Mouse (Mus musculus) limb, embryonic 11.5 days (tissue): ENCODE measurements around the gene Pank3. TPM values are rescaled to one million over a fixed set of nuclear protein-coding genes. Genes with fewer than 3 reads are reported as not detected.

Experiments
- ATAC-seq: fragments of 200-750 bp; cut with Nextera tagmentation; 2 replicates; pipeline ENCODE4 v1.8.0; 2017; ENCODE audit warnings: low read depth; ENCODE audit not compliant: insufficient number of reproducible peaks, low FRiP score, low TSS enrichment
- DNase-seq: peaks from one replicate; pipeline ENCODE4 v3.0.0-alpha.2; 2015; ENCODE audit warnings: low spot score
- H3K27ac ChIP-seq: fragments of 300-500 bp; sonication (generic); replicated peaks from 2 replicates; pipeline ENCODE4 v1.5.1; 2014; ENCODE audit warnings: low read depth, mild to moderate bottlenecking, low read length
- H3K27me3 ChIP-seq: fragments of 300-500 bp; sonication (generic); 2 replicates; pipeline ENCODE4 v1.6.1; 2014; ENCODE audit warnings: mild to moderate bottlenecking, low read length, mixed read lengths; ENCODE audit not compliant: control insufficient read depth, insufficient read depth
- H3K36me3 ChIP-seq: fragments of 300-500 bp; sonication (generic); 2 replicates; pipeline ENCODE4 v1.6.1; 2014; ENCODE audit warnings: mild to moderate bottlenecking, low read length, moderate library complexity, mixed read lengths; ENCODE audit not compliant: control insufficient read depth, insufficient read depth
- H3K4me1 ChIP-seq: fragments of 300-500 bp; sonication (generic); 2 replicates; pipeline ENCODE4 v1.6.1; 2014; ENCODE audit warnings: low read length, mixed read lengths; ENCODE audit not compliant: control insufficient read depth, insufficient read depth
- H3K4me2 ChIP-seq: fragments of 300-500 bp; sonication (generic); 2 replicates; pipeline ENCODE4 v1.6.1; 2014; ENCODE audit warnings: low read depth, mild to moderate bottlenecking, moderate library complexity; ENCODE audit not compliant: severe bottlenecking
- H3K4me3 ChIP-seq: fragments of 300-500 bp; sonication (generic); 2 replicates; pipeline ENCODE4 v1.5.1; 2014; ENCODE audit warnings: low read depth, low read length
- H3K9ac ChIP-seq: fragments of 300-500 bp; sonication (generic); 2 replicates; pipeline ENCODE4 v1.6.1; 2014; ENCODE audit warnings: mild to moderate bottlenecking, low read length
- H3K9me3 ChIP-seq: fragments of 300-500 bp; sonication (generic); 2 replicates; pipeline ENCODE4 v1.6.1; 2016; ENCODE audit warnings: low read length; ENCODE audit not compliant: control insufficient read depth
- WGBS: fragments of 180-500 bp; shearing (Covaris S2); extraction: QIAGEN DNeasy Blood & Tissue Kit; methylation state at CpG from one replicate; pipeline ENCODE4 v1.1.7; 2014; 5-methylcytosine and 5-hydroxymethylcytosine counted together
- polyA plus RNA-seq: library from polyadenylated mRNA; unstranded; fragments of >200 nt; fragmentation: Nextera tagmentation; extraction: Ambion mirVana; gene quantifications from 2 replicates; pipeline ENCODE4 v1.2.1, GENCODE M21; 2014

Pank3 gene
- polyA plus RNA-seq, 1 experiment from 2014 or later, result 18.8 TPM

DNA sequence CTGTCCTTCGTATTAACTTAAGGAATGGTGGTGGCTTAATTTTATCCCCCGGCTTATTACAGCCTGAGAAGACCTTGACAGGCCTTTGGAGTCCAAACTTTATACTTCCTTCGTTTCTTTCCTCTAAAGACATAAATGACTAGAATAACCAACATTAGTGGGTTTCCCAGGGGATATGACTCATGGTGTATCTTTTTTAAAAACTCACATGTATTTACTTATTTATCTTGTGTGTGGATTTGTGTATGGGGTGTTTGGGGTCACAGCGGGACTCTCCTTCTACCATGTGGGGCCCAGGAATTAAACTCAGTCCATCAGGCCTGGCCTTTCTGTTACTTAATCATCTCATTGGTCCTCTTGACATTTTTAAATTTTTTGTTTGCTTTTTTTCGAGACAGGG is 2.4 kb upstream of the Pank3 start:
- Histone ChIP-seq H3K27ac (no peak overlapping the region), H3K9me3 (no peaks in the 10 kb centered on the region), H3K4me3 (no peak overlapping the region), H3K4me1 (peaks cover 3% of the 10 kb centered on the region; the same call in 1 of the 2 replicates), H3K27me3 (no peaks in the 10 kb centered on the region), H3K36me3 (no peaks in the 10 kb centered on the region), H3K9ac (no peak overlapping the region), H3K4me2 (no peak overlapping the region)
- no peak for DNase-seq
- 91% methylated on average over 5 of the region's 5 CpGs for WGBS
- ATAC-seq, result no peak

GRCm38 (mm10) chr11:35769746-35770437 is 608 bp downstream of the Pank3 start:
- Histone ChIP-seq H3K9me3 (no peaks in the 10 kb centered on the region), H3K4me2 (peak overlapping the region; percentile 63), H3K4me1 (peaks cover 3% of the 10 kb centered on the region; the same call in 1 of the 2 replicates), H3K27me3 (no peaks in the 10 kb centered on the region), H3K4me3 (peak overlapping the region; percentile 93), H3K9ac (peak overlapping the region; percentile 98), H3K36me3 (peaks cover 2% of the 10 kb centered on the region; the same call in 1 of the 2 replicates), H3K27ac (peak overlapping the region; percentile 90)
- DNase-seq (peak; percentile 77), ATAC-seq (peak; percentile 89)
- under 1% methylated on average over 31 of the region's 41 CpGs for WGBS

DNA sequence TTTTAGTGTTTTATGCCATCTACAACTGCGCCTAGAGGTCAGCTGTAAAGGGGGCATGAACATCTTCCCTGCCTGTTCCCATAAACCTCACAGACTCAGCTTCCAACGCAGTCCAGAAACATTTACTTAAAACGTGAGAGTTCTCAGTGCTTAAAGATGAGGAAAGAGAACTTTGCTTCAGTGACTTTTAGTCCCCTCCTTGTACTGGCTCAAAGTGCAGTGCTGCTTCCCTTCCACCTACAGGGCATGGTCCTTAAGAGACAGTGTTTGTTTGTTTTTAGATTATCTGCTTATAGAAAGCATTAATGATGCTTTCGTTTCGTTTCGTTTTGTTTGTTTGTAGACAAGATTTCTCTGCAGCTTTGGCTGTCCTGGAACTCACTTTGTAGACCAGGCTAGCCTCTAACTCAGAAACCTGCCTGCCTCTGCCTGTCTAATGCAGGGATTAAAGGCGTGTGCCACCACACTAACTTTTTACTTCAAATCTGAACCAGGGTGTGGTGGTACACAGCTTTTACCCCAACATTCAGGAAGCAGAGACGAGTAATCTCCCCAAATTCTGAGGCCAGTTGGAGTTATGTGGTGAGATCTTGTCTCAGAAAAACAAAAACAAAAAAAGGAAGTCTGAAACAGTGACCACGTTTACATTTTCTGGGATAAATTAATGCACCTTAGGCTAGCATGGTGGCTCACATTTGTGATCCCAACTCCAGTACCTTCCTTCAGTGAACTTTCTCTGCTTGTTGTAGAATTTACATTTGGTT is 1.6 kb downstream of the Pank3 start:
- Histone ChIP-seq H3K27ac (no peak overlapping the region), H3K36me3 (peaks cover 2% of the 10 kb centered on the region; the same call in 1 of the 2 replicates), H3K4me1 (peaks cover 3% of the 10 kb centered on the region; the same call in 1 of the 2 replicates)

DNA sequence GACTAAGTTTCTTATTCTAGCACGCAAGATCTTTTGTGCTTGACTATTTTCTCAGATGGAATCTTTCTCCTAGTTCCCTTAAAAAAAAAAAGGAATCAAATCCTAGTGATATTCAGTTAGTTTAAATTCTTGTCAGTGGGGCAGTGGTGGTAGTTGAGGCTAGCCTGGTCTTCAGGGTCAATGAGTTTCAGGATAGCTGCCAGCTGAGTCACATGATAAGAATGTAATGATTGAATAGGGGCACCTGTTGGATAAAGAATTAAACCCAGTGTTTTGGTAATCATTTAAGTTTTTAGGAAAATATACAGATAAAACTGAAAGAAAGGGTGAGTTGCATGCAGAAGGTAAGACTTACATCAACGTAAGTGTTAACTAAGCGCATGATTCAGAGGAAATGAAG is 6.3 kb downstream of the Pank3 start:
- Histone ChIP-seq H3K4me3 (no peak overlapping the region), H3K36me3 (peaks cover 14% of the 10 kb centered on the region)

More for the DNA sequence above, 1.6 kb downstream of the Pank3 start:
- H3K4me2 ChIP-seq, result peak overlapping the region; percentile 63
- H3K27me3 ChIP-seq, result no peaks in the 10 kb centered on the region
- ATAC-seq, result no peak
- no peaks in the 10 kb centered on the region for H3K9me3 ChIP-seq
- peak overlapping the region; percentile 98 for H3K9ac ChIP-seq
- DNase-seq, result no peak
- 66% methylated on average over 9 of the region's 9 CpGs for WGBS
- peak overlapping the region; percentile 93 for H3K4me3 ChIP-seq

GRCm38 (mm10) chr11:35776452-35776851 is 7.2 kb downstream of the Pank3 start:
- no peaks in the 10 kb centered on the region for H3K9me3 ChIP-seq
- H3K36me3 ChIP-seq, result peaks cover 14% of the 10 kb centered on the region
- no peak overlapping the region for H3K4me2 ChIP-seq
- no peaks in the 10 kb centered on the region for H3K27me3 ChIP-seq
- H3K4me3 ChIP-seq, result no peak overlapping the region
- H3K9ac ChIP-seq, result no peak overlapping the region
- no peaks in the 10 kb centered on the region for H3K4me1 ChIP-seq
- 92% methylated on average over 3 of the region's 3 CpGs for WGBS
- DNase-seq, result no peak
- H3K27ac ChIP-seq, result no peak overlapping the region
- ATAC-seq, result no peak

More for the DNA sequence above, 6.3 kb downstream of the Pank3 start:
- Histone ChIP-seq H3K9ac (no peak overlapping the region), H3K27me3 (no peaks in the 10 kb centered on the region), H3K4me2 (no peak overlapping the region), H3K9me3 (no peaks in the 10 kb centered on the region), H3K4me1 (peaks cover 2% of the 10 kb centered on the region; the same call in 1 of the 2 replicates), H3K27ac (no peak overlapping the region)
- no peak for DNase-seq
- no peak for ATAC-seq
- 95% methylated on average over 3 of the region's 3 CpGs for WGBS

DNA sequence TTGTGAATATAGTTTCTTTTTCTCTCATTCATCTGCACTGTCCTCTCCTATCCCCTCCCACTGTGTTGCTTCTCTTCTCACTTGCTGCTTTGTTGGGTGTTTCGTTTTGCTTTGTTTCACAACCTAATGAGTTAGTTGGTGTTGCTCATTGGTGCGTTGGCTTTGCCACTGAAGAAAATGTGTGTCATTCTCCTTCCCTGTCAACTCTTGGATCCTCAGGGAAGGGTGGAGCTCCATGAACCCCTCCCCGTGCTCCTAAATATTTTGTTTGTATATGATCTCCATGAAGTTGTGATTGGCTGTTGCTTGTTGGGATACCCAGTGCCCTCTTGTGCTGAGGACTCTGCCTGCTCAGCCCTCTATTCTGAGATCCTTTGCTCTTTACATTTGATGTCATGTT is 11.1 kb downstream of the Pank3 start:
- peaks cover 37% of the 10 kb centered on the region for H3K36me3 ChIP-seq
- H3K27ac ChIP-seq, result no peak overlapping the region
- H3K9me3 ChIP-seq, result no peaks in the 10 kb centered on the region
- DNase-seq (no peak), ATAC-seq (no peak)
- 87% methylated on average over 3 of the region's 3 CpGs for WGBS
- no peak overlapping the region for H3K9ac ChIP-seq
- H3K4me3 ChIP-seq, result no peak overlapping the region
- no peaks in the 10 kb centered on the region for H3K27me3 ChIP-seq
- no peaks in the 10 kb centered on the region for H3K4me1 ChIP-seq
- H3K4me2 ChIP-seq, result no peak overlapping the region

- Histone ChIP-seq H3K4me1 (no peaks in the 10 kb centered on the region), H3K9me3 (no peaks in the 10 kb centered on the region), H3K4me2 (no peak overlapping the region), H3K27me3 (no peaks in the 10 kb centered on the region), H3K4me3 (no peak overlapping the region), H3K9ac (no peak overlapping the region), H3K36me3 (peaks cover 30% of the 10 kb centered on the region), H3K27ac (no peak overlapping the region)
- no peak for ATAC-seq
- no peak for DNase-seq
- WGBS, result 95% methylated on average over 3 of the region's 3 CpGs
These were observed 13.2 kb downstream of the Pank3 start for GRCm38 (mm10) chr11:35782444-35782843.

GRCm38 (mm10) chr11:35783038-35783437 is 13.8 kb downstream of the Pank3 start:
- ATAC-seq, result no peak
- peaks cover 30% of the 10 kb centered on the region for H3K36me3 ChIP-seq
- WGBS, result 93% methylated on average over 5 of the region's 5 CpGs

More at GRCm38 (mm10) chr11:35783038-35783437, 13.8 kb downstream of the Pank3 start:
- DNase-seq, result no peak
- H3K4me3 ChIP-seq, result no peak overlapping the region
- no peaks in the 10 kb centered on the region for H3K4me1 ChIP-seq
- no peak overlapping the region for H3K27ac ChIP-seq
- H3K9me3 ChIP-seq, result no peaks in the 10 kb centered on the region
- no peaks in the 10 kb centered on the region for H3K27me3 ChIP-seq
- no peak overlapping the region for H3K4me2 ChIP-seq
- H3K9ac ChIP-seq, result no peak overlapping the region
